Mouse (Mus musculus) monocyte, adult 5-6 weeks (primary cell): ENCODE measurements around the gene Mthfd1l. TPM values are rescaled to one million over a fixed set of nuclear protein-coding genes. Genes with fewer than 3 reads are reported as not detected.

ENCODE experiments used
- ATAC-seq: fragments of 153-309, 156-312 bp; replicated peaks from 2 replicates; pipeline ENCODE4 v1.8.0; 2017; ENCODE audit warnings: mild to moderate bottlenecking; ENCODE audit not compliant: low TSS enrichment, insufficient number of reproducible peaks, severe bottlenecking, poor library complexity, low FRiP score
- total RNA-seq: library from RNA; stranded (forward); fragments of 200-1000, 200-491, 200-594 nt; gene quantifications from 3 replicates; pipeline ENCODE4 v1.2.3, GENCODE M21; 2017

Mthfd1l gene
- total RNA-seq, 1 experiment from 2014 or later = 28.2 TPM

- no peak for ATAC-seq
Measured at GRCm38 (mm10) chr10:3974380-3974779, 1.5 kb downstream of the Mthfd1l start.

GRCm38 (mm10) chr10:3975898-3976622 is 3.1 kb downstream of the Mthfd1l start:
- ATAC-seq = no peak

- ATAC-seq = no peak
Measured at GRCm38 (mm10) chr10:3976623-3977010, 3.7 kb downstream of the Mthfd1l start.

- no peak for ATAC-seq
Measured at GRCm38 (mm10) chr10:3978326-3978725, 5.4 kb downstream of the Mthfd1l start.

GRCm38 (mm10) chr10:3978792-3979488 is 6.0 kb downstream of the Mthfd1l start:
- no peak for ATAC-seq

GRCm38 (mm10) chr10:3980231-3980630 is 7.3 kb downstream of the Mthfd1l start:
- no peak for ATAC-seq

GRCm38 (mm10) chr10:3990295-3990883 is 17.5 kb downstream of the Mthfd1l start:
- ATAC-seq = no peak

GRCm38 (mm10) chr10:3993365-3994102 is 20.6 kb downstream of the Mthfd1l start:
- ATAC-seq = no peak

GRCm38 (mm10) chr10:3995277-3995676 is 22.4 kb downstream of the Mthfd1l start:
- ATAC-seq = no peak

GRCm38 (mm10) chr10:3996170-3996876 is 23.4 kb downstream of the Mthfd1l start:
- 0 out of 2 replicates have a peak, but pooled peaks have one; percentile 47 for ATAC-seq

- ATAC-seq = no peak
Measured at GRCm38 (mm10) chr10:3997851-3998426, 25.0 kb downstream of the Mthfd1l start.

GRCm38 (mm10) chr10:4002711-4003110 is 29.8 kb downstream of the Mthfd1l start:
- ATAC-seq = no peak

- no peak for ATAC-seq
Measured at GRCm38 (mm10) chr10:4005191-4005590, 32.3 kb downstream of the Mthfd1l start.

- no peak for ATAC-seq
Measured at GRCm38 (mm10) chr10:4006296-4007015, 33.5 kb downstream of the Mthfd1l start.

GRCm38 (mm10) chr10:4022628-4023303 is 49.8 kb downstream of the Mthfd1l start:
- no peak for ATAC-seq

- no peak for ATAC-seq
Measured at GRCm38 (mm10) chr10:4026616-4027015, 53.7 kb downstream of the Mthfd1l start.

GRCm38 (mm10) chr10:4027466-4027865 is 54.5 kb downstream of the Mthfd1l start:
- ATAC-seq = no peak
